Mouse (Mus musculus) ES-Bruce4 (cell line): ENCODE measurements around the gene Gm7879. TPM values are rescaled to one million over a fixed set of nuclear protein-coding genes. Genes with fewer than 3 reads are reported as not detected.
A peak's percentile ranks its signal among the peaks of the same experiment; 100 is the strongest.
"Not testable (repeated sequence)": the region's sequence is repeated elsewhere in the genome, so short reads cannot be mapped to it uniquely, and the experiment has no call there.

ENCODE experiments used
- H3K27ac ChIP-seq: 2 replicates; pipeline ENCODE4 v1.5.1; 2012; ENCODE audit warnings: low read length, inconsistent platforms; ENCODE audit not compliant: insufficient read depth
- H3K27me3 ChIP-seq: 2 replicates; pipeline ENCODE4 v1.6.1; 2012; ENCODE audit warnings: mild to moderate bottlenecking, low read length, inconsistent platforms; ENCODE audit not compliant: control insufficient read depth, poor library complexity, insufficient read depth, severe bottlenecking
- H3K36me3 ChIP-seq: 2 replicates; pipeline ENCODE4 v1.6.1; 2012; ENCODE audit warnings: inconsistent platforms, mild to moderate bottlenecking, low read length, moderate library complexity; ENCODE audit not compliant: control insufficient read depth, poor library complexity, insufficient read depth, severe bottlenecking
- H3K4me1 ChIP-seq: one replicate; pipeline ENCODE4 v1.8.1; 2011; ENCODE audit warnings: low read length; ENCODE audit not compliant: control insufficient read depth, insufficient read depth
- H3K4me3 ChIP-seq: 2 replicates; pipeline ENCODE4 v1.5.1; 2011; ENCODE audit warnings: low read depth, mild to moderate bottlenecking, low read length
- H3K9ac ChIP-seq: 2 replicates; pipeline ENCODE4 v1.6.1; 2012; ENCODE audit warnings: low read depth, mild to moderate bottlenecking, inconsistent platforms; ENCODE audit not compliant: poor library complexity, severe bottlenecking
- H3K9me3 ChIP-seq: replicated peaks from 2 replicates; pipeline ENCODE4 v1.6.1; 2012; ENCODE audit warnings: mild to moderate bottlenecking, low read length, inconsistent platforms; ENCODE audit not compliant: control insufficient read depth, poor library complexity, insufficient read depth, severe bottlenecking
- CTCF ChIP-seq: IDR thresholded peaks from one replicate; pipeline ENCODE4 v1.8.1; 2011; ENCODE audit warnings: low read depth, low read length
- EP300 ChIP-seq: IDR thresholded peaks from 2 replicates; pipeline ENCODE4 v1.6.1; 2011; ENCODE audit warnings: low read depth, low read length; ENCODE audit not compliant: insufficient read depth
- POLR2A ChIP-seq: IDR thresholded peaks from one replicate; pipeline ENCODE4 v1.8.1; 2011; ENCODE audit warnings: low read length; ENCODE audit not compliant: insufficient read depth
- polyA plus RNA-seq: library from polyadenylated mRNA; stranded (reverse); fragments of >200 nt; gene quantifications from 2 replicates; pipeline ENCODE4 v1.2.4, GENCODE M21; 2011; ENCODE audit warnings: low read depth; ENCODE audit not compliant: missing spikeins, insufficient read depth, insufficient read length

Gene Gm7879
- not detected in 2 replicates for polyA plus RNA-seq

GRCm38 (mm10) chr5:43912844-43913243 lies at the start of gene Gm7879:
TSS of gene Gm7879 (plus strand) at chr5:43913144.
- not testable (repeated sequence) for H3K4me1 ChIP-seq, H3K36me3 ChIP-seq, H3K9me3 ChIP-seq, H3K9ac ChIP-seq, H3K4me3 ChIP-seq, H3K27me3 ChIP-seq, H3K27ac ChIP-seq

- H3K4me1 ChIP-seq = peaks cover 4% of the 10 kb centered on the region
- no peak overlapping the region for H3K27ac ChIP-seq
- TF ChIP-seq EP300 = no peak
- no peak for TF ChIP-seq CTCF
- no peak for TF ChIP-seq POLR2A
These were observed 49.3 kb upstream of the Gm7879 start for GRCm38 (mm10) chr5:43863642-43864041.

GRCm38 (mm10) chr5:43865316-43865715 lies 47.6 kb upstream of the Gm7879 start:
- H3K9ac ChIP-seq = no peak overlapping the region
- no peaks in the 10 kb centered on the region for H3K27me3 ChIP-seq
- H3K36me3 ChIP-seq = no peaks in the 10 kb centered on the region
- H3K9me3 ChIP-seq = no peaks in the 10 kb centered on the region; the same call in 1 of the 2 replicates
- peak overlapping the region; percentile 59 for H3K27ac ChIP-seq
- H3K4me3 ChIP-seq = no peak overlapping the region
- TF ChIP-seq EP300 (0 out of 2 replicates have a peak, but pooled peaks have one; percentile 14), POLR2A (no peak), CTCF (no peak)
- H3K4me1 ChIP-seq = peaks cover 6% of the 10 kb centered on the region

More at GRCm38 (mm10) chr5:43863642-43864041, 49.3 kb upstream of the Gm7879 start:
- Histone ChIP-seq H3K9me3 (peaks cover 8% of the 10 kb centered on the region; the same call in 1 of the 2 replicates), H3K9ac (no peak overlapping the region), H3K4me3 (no peak overlapping the region), H3K36me3 (no peaks in the 10 kb centered on the region), H3K27me3 (no peaks in the 10 kb centered on the region)

- peak within 1 kb of the TSS; percentile 16 for H3K9ac ChIP-seq
- peak within 1 kb of the TSS; percentile 72 for H3K27ac ChIP-seq
- no peaks in the 10 kb centered on the region for H3K36me3 ChIP-seq
- H3K27me3 ChIP-seq = no peaks in the 10 kb centered on the region
- H3K4me3 ChIP-seq = peak within 1 kb of the TSS; percentile 58
- peaks cover 2% of the 10 kb centered on the region for H3K4me1 ChIP-seq
- TF ChIP-seq EP300 (no peak), CTCF (no peak), POLR2A (no peak)
- no peaks in the 10 kb centered on the region for H3K9me3 ChIP-seq
These were observed 44.7 kb upstream of the Gm7879 start, which contains the start of gene Cd38 for GRCm38 (mm10) chr5:43868253-43868652. TSS of gene Cd38 (plus strand) at chr5:43868553.

- H3K4me1 ChIP-seq = peaks cover 2% of the 10 kb centered on the region
- H3K27me3 ChIP-seq = no peaks in the 10 kb centered on the region
- no peaks in the 10 kb centered on the region for H3K36me3 ChIP-seq
- peak overlapping the region; percentile 58 for H3K4me3 ChIP-seq
- no peaks in the 10 kb centered on the region for H3K9me3 ChIP-seq
- TF ChIP-seq POLR2A (no peak), EP300 (peak; percentile 96), CTCF (no peak)
- H3K27ac ChIP-seq = peak overlapping the region; percentile 72
- peak overlapping the region; percentile 16 for H3K9ac ChIP-seq
These were observed 44.0 kb upstream of the Gm7879 start for GRCm38 (mm10) chr5:43868711-43869600.

GRCm38 (mm10) chr5:43871845-43872244 lies 41.1 kb upstream of the Gm7879 start:
- Histone ChIP-seq H3K9me3 (no peaks in the 10 kb centered on the region), H3K4me3 (no peak overlapping the region), H3K27ac (no peak overlapping the region), H3K27me3 (no peaks in the 10 kb centered on the region), H3K4me1 (peaks cover 2% of the 10 kb centered on the region), H3K9ac (no peak overlapping the region), H3K36me3 (no peaks in the 10 kb centered on the region)
- TF ChIP-seq EP300 = no peak
- TF ChIP-seq POLR2A = no peak
- TF ChIP-seq CTCF = no peak
